Mouse (Mus musculus) embryonic facial prominence, embryonic 13.5 days (tissue): Measurements from ENCODE around the gene Car2. TPM values are rescaled to one million over a fixed set of nuclear protein-coding genes. Genes with fewer than 3 reads are reported as not detected.

Source experiments
- ATAC-seq: fragments of 200-750 bp; cut with Nextera tagmentation; 2 replicates; pipeline ENCODE4 v1.8.0; 2017; ENCODE audit warnings: low read depth; ENCODE audit not compliant: insufficient number of reproducible peaks, insufficient read depth, low FRiP score, low TSS enrichment
- H3K27ac ChIP-seq: fragments of 300-500 bp; sonication (generic); 2 replicates; pipeline ENCODE4 v1.5.1; 2015; ENCODE audit warnings: moderate library complexity, mild to moderate bottlenecking, inconsistent platforms
- H3K27me3 ChIP-seq: fragments of 300-500 bp; sonication (generic); 2 replicates; pipeline ENCODE4 v1.6.1; 2015; ENCODE audit warnings: mild to moderate bottlenecking, inconsistent platforms
- H3K36me3 ChIP-seq: fragments of 300-500 bp; sonication (generic); 2 replicates; pipeline ENCODE4 v1.6.1; 2015; ENCODE audit warnings: mild to moderate bottlenecking, inconsistent platforms
- H3K4me1 ChIP-seq: fragments of 300-500 bp; sonication (generic); 2 replicates; pipeline ENCODE4 v1.6.1; 2015; ENCODE audit warnings: inconsistent platforms
- H3K4me2 ChIP-seq: fragments of 300-500 bp; sonication (generic); 2 replicates; pipeline ENCODE4 v1.6.1; 2015; ENCODE audit warnings: moderate library complexity, mild to moderate bottlenecking, inconsistent platforms
- H3K4me3 ChIP-seq: fragments of 300-500 bp; sonication (generic); 2 replicates; pipeline ENCODE4 v1.5.1; 2015; ENCODE audit warnings: mild to moderate bottlenecking, inconsistent platforms
- H3K9ac ChIP-seq: fragments of 300-500 bp; sonication (generic); 2 replicates; pipeline ENCODE4 v1.6.1; 2015; ENCODE audit warnings: mild to moderate bottlenecking, inconsistent platforms
- H3K9me3 ChIP-seq: fragments of 300-500 bp; sonication (generic); 2 replicates; pipeline ENCODE4 v1.6.1; 2016; ENCODE audit warnings: inconsistent platforms
- WGBS: fragments of 180-500 bp; shearing (Covaris S2); methylation state at CpG from one replicate; pipeline ENCODE4 v1.1.7; 2015; ENCODE audit warnings: mixed read lengths; 5-methylcytosine and 5-hydroxymethylcytosine counted together
- polyA plus RNA-seq: library from polyadenylated mRNA; unstranded; fragments of >200 nt; fragmentation: Nextera tagmentation; extraction: Ambion mirVana; gene quantifications from 2 replicates; pipeline ENCODE4 v1.2.1, GENCODE M21; 2015

Car2 gene
- polyA plus RNA-seq, 1 experiment from 2014 or later, result 22.0 TPM

DNA sequence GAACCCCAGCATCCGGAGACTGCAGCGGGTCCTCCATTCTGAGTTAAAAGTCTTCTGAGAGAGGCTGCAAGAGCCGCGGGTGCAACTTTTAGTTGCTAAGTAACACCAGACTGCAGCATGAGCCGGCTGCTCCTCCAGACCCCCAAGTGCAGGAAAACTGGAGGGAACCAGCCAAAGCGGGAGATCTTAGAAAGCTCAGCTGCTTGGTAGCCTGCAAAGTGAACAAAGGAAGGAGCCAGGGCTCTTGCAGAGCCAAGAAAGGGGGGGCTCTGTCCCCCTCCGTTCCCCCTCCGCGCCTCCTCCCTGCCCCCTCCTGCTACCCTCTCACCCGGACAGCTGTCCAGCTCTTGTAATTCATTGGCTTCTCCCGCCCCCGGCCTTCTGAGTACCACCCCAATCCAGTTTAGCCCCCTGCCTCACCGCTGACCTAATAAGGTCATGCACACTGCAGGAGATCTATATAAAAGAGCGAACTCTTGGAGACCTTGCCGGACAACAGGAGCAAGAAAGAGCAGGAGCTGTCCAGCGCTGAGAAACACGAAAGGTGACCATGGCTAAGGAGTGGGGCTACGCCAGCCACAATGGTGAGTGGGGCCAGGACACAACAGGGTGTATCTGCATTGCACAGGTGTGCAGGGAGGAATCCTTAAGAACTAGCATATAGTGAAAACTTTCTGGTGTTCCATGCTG is 22.9 kb upstream of the Car2 start, which contains the start of gene Car3:
Car3 (plus strand) TSS at position 491 of the 690 bp plus-strand sequence.
- peaks cover 3% of the 10 kb centered on the region; the same call in 1 of the 2 replicates for H3K27me3 ChIP-seq
- peak; percentile 56; the same call in 1 of the 2 replicates for ATAC-seq
- H3K9ac ChIP-seq, result peak within 1 kb of the TSS; percentile 64
- H3K4me3 ChIP-seq, result peak within 1 kb of the TSS; percentile 44
- H3K4me2 ChIP-seq, result peak within 1 kb of the TSS; percentile 84
- peaks cover 9% of the 10 kb centered on the region for H3K4me1 ChIP-seq
- 6% methylated on average over 18 of the region's 18 CpGs for WGBS
- H3K9me3 ChIP-seq, result no peaks in the 10 kb centered on the region
- no peaks in the 10 kb centered on the region for H3K36me3 ChIP-seq
- H3K27ac ChIP-seq, result 0 out of 2 replicates have a peak within 1 kb of the TSS, but pooled peaks have one; percentile 22

DNA sequence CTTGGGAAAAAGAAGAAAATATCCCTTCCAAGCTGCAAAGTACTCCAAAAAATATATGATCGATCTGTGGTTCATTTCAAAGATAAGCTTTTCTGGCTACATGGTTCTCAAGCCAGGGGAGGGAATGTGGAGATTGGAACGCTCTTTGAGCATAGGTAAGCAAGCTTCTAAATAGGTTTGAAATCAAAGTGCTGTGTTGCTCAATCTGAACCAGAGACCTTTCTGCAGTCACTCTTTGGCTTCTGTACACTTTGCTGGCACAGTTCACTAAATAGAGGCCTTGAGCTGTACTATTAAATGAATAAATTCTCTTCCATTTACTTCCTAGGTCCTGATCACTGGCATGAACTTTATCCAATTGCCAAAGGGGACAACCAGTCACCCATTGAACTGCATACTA is 22.2 kb upstream of the Car2 start:
- Histone ChIP-seq H3K4me3 (no peak overlapping the region), H3K4me1 (peaks cover 9% of the 10 kb centered on the region), H3K9me3 (no peaks in the 10 kb centered on the region), H3K9ac (no peak overlapping the region), H3K27ac (no peak overlapping the region), H3K4me2 (no peak overlapping the region), H3K36me3 (no peaks in the 10 kb centered on the region), H3K27me3 (peaks cover 3% of the 10 kb centered on the region; the same call in 1 of the 2 replicates)
- WGBS, result 85% methylated on average over 2 of the region's 2 CpGs
- no peak for ATAC-seq

- no peaks in the 10 kb centered on the region for H3K36me3 ChIP-seq
- H3K4me1 ChIP-seq, result peaks cover 9% of the 10 kb centered on the region
- no peak overlapping the region for H3K9ac ChIP-seq
- WGBS, result 67% methylated on average over 2 of the region's 2 CpGs
- H3K27ac ChIP-seq, result no peak overlapping the region
- ATAC-seq, result no peak
- no peaks in the 10 kb centered on the region for H3K9me3 ChIP-seq
- H3K27me3 ChIP-seq, result peaks cover 3% of the 10 kb centered on the region; the same call in 1 of the 2 replicates
- H3K4me2 ChIP-seq, result no peak overlapping the region
- no peak overlapping the region for H3K4me3 ChIP-seq
These were observed 20.1 kb upstream of the Car2 start for GRCm38 (mm10) chr3:14865941-14866340.

GRCm38 (mm10) chr3:14869779-14870178 is 16.3 kb upstream of the Car2 start:
- ATAC-seq, result no peak
- WGBS, result 28% methylated on average over 11 of the region's 11 CpGs
- no peak overlapping the region for H3K9ac ChIP-seq
- peak overlapping the region; percentile 36 for H3K4me2 ChIP-seq
- no peaks in the 10 kb centered on the region for H3K9me3 ChIP-seq
- H3K36me3 ChIP-seq, result no peaks in the 10 kb centered on the region
- no peak overlapping the region for H3K4me3 ChIP-seq
- H3K27ac ChIP-seq, result no peak overlapping the region
- H3K4me1 ChIP-seq, result 0 out of 2 replicates have a peak, but pooled peaks cover 4% of the 10 kb centered on the region
- H3K27me3 ChIP-seq, result peaks cover 5% of the 10 kb centered on the region

DNA sequence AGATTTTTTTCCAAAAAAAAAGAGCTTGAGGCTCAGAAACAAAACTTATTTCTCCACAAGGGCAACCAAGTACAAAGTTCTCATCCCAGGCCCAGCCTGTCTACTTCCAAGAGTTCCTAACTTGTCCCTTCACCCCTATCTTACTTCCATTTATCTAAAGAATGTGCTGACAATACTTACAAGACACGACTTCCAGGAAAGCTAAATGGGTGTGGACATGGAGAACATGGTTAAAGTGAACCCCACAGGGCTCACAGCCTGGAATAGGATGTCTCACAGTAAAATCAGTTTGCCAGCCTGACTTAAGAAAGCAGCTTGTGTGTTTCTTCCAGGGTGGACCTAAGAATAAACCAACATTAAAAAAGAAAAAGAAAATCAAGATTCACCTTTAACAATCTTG is 15.5 kb upstream of the Car2 start:
- Histone ChIP-seq H3K27me3 (peaks cover 5% of the 10 kb centered on the region), H3K4me3 (no peak overlapping the region), H3K4me2 (no peak overlapping the region), H3K9ac (no peak overlapping the region), H3K9me3 (no peaks in the 10 kb centered on the region), H3K4me1 (0 out of 2 replicates have a peak, but pooled peaks cover 4% of the 10 kb centered on the region), H3K27ac (no peak overlapping the region), H3K36me3 (no peaks in the 10 kb centered on the region)
- ATAC-seq, result no peak
- 54% methylated on average over 1 of the region's 1 CpGs for WGBS

- no peaks in the 10 kb centered on the region for H3K9me3 ChIP-seq
- peaks cover 5% of the 10 kb centered on the region for H3K27me3 ChIP-seq
- H3K9ac ChIP-seq, result no peak overlapping the region
- no peak overlapping the region for H3K4me2 ChIP-seq
- no peak overlapping the region for H3K4me3 ChIP-seq
- no peak for ATAC-seq
- WGBS, result 43% methylated on average over 7 of the region's 7 CpGs
- 0 out of 2 replicates have a peak, but pooled peaks cover 5% of the 10 kb centered on the region for H3K4me1 ChIP-seq
- H3K27ac ChIP-seq, result no peak overlapping the region
- no peaks in the 10 kb centered on the region for H3K36me3 ChIP-seq
These were observed 14.7 kb upstream of the Car2 start for GRCm38 (mm10) chr3:14871386-14871785.

GRCm38 (mm10) chr3:14874402-14875040 is 11.6 kb upstream of the Car2 start:
- 35% methylated on average over 8 of the region's 8 CpGs for WGBS
- H3K27ac ChIP-seq, result no peak overlapping the region
- H3K4me2 ChIP-seq, result no peak overlapping the region
- peaks cover 5% of the 10 kb centered on the region for H3K27me3 ChIP-seq
- no peaks in the 10 kb centered on the region for H3K9me3 ChIP-seq
- ATAC-seq, result no peak
- H3K9ac ChIP-seq, result no peak overlapping the region
- H3K4me1 ChIP-seq, result 0 out of 2 replicates have a peak, but pooled peaks cover 8% of the 10 kb centered on the region
- H3K4me3 ChIP-seq, result no peak overlapping the region
- no peaks in the 10 kb centered on the region for H3K36me3 ChIP-seq

DNA sequence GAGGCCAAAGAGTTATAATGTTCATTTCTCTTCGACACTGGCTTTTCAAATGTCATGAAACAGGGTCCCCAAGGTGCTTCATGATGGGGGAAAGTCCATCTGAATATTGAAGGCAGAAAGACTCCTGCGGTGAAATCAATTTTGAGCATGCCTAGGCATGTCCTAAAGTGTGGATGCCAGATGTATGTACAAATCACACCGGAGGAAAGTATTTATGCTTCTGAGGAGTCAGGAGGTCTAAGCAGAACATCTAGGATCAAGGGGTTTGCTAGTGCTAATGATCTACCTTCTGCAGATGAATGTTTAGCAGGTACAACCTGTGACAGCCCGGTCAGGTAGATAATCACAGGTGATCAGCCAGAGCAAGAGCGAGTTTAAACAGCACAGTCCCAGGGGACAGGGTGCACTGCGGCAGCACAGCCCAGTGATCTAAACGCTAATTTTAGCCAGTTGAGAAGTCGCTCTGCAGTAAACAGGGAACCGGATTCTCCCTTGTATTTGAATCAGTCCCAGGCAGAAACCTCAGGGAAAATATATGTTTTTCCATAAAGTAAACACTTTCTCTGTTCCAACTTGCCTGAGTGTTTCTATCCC is 9.7 kb upstream of the Car2 start:
- Histone ChIP-seq H3K27ac (no peak overlapping the region), H3K27me3 (peaks cover 5% of the 10 kb centered on the region), H3K36me3 (no peaks in the 10 kb centered on the region), H3K4me2 (no peak overlapping the region), H3K9me3 (no peaks in the 10 kb centered on the region), H3K9ac (no peak overlapping the region), H3K4me1 (0 out of 2 replicates have a peak, but pooled peaks cover 5% of the 10 kb centered on the region), H3K4me3 (no peak overlapping the region)
- WGBS, result 52% methylated on average over 9 of the region's 9 CpGs
- no peak for ATAC-seq

GRCm38 (mm10) chr3:14877251-14877909 is 8.7 kb upstream of the Car2 start:
- 0 out of 2 replicates have a peak, but pooled peaks cover 4% of the 10 kb centered on the region for H3K4me1 ChIP-seq
- H3K4me2 ChIP-seq, result no peak overlapping the region
- no peaks in the 10 kb centered on the region for H3K9me3 ChIP-seq
- WGBS, result 85% methylated on average over 7 of the region's 7 CpGs
- H3K9ac ChIP-seq, result no peak overlapping the region
- H3K4me3 ChIP-seq, result no peak overlapping the region
- no peak for ATAC-seq
- no peaks in the 10 kb centered on the region for H3K36me3 ChIP-seq
- H3K27me3 ChIP-seq, result peaks cover 5% of the 10 kb centered on the region
- no peak overlapping the region for H3K27ac ChIP-seq

DNA sequence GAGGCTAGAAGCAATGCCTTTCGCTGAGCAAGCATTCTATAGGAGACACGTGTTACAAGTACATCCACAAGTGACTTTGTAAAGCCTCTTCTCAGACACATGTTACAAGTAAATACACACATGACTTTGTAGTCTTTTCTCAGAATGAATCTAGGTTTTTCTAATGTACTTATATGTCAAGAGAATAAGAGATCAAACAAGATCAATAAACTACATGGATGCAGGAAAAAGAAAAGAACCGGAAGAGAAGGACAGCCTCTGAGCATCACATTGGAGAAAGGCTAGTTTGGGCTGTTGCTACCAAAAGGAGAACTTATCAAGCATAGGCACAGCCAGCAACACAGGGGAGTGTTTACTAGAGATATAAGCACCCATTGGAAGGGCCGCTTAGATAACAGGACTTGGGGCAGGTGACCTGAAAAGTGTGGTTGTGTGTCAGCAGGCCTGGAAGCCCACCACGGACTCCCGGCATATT is 7.3 kb upstream of the Car2 start:
- 0 out of 2 replicates have a peak, but pooled peaks cover 4% of the 10 kb centered on the region for H3K4me1 ChIP-seq
- 76% methylated on average over 6 of the region's 6 CpGs for WGBS
- ATAC-seq, result no peak
- H3K27ac ChIP-seq, result no peak overlapping the region
- H3K9me3 ChIP-seq, result no peaks in the 10 kb centered on the region
- no peak overlapping the region for H3K9ac ChIP-seq
- no peak overlapping the region for H3K4me2 ChIP-seq
- H3K36me3 ChIP-seq, result no peaks in the 10 kb centered on the region
- no peak overlapping the region for H3K4me3 ChIP-seq
- H3K27me3 ChIP-seq, result no peaks in the 10 kb centered on the region; the same call in 1 of the 2 replicates

DNA sequence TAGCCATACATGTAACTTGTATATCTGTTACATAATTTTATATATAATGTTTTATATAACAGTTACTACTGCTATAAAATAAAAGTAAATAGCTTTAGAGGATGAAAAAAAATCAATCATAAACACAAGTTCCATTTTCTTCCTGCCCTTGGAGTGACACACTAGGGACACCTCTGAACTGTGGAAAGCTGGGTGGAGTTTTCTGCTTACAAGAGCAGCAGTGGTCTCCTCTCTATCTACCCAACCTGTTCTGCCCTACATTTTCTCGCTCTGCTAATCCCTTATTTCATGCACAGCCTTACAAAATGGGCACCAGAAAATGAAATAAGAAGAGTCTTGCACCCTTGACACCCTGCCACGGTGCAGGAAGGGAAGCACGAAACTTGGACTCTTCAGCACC is 6.8 kb upstream of the Car2 start:
- ATAC-seq, result no peak
- no peak overlapping the region for H3K4me3 ChIP-seq
- H3K9me3 ChIP-seq, result no peaks in the 10 kb centered on the region
- no peak overlapping the region for H3K27ac ChIP-seq
- no peak overlapping the region for H3K4me2 ChIP-seq
- H3K36me3 ChIP-seq, result no peaks in the 10 kb centered on the region
- no peak overlapping the region for H3K9ac ChIP-seq
- H3K4me1 ChIP-seq, result 0 out of 2 replicates have a peak, but pooled peaks cover 4% of the 10 kb centered on the region
- H3K27me3 ChIP-seq, result no peaks in the 10 kb centered on the region
- 81% methylated on average over 3 of the region's 3 CpGs for WGBS
